Mouse (Mus musculus) erythroblast, adult 5-6 weeks (primary cell): Measurements from ENCODE around the gene Ccnt2. TPM values are rescaled to one million over a fixed set of nuclear protein-coding genes. Genes with fewer than 3 reads are reported as not detected.

ENCODE experiments used
- ATAC-seq: replicated peaks from 2 replicates; pipeline ENCODE4 v1.8.0; 2016; ENCODE audit warnings: moderate number of reproducible peaks, mild to moderate bottlenecking, moderate TSS enrichment, inconsistent platforms; ENCODE audit not compliant: poor library complexity, low FRiP score, severe bottlenecking
- total RNA-seq, 2 experiments: library from RNA; stranded (forward) in 1 of 2; stranded (reverse) in 1 of 2; fragments of 150-400 nt in 1 of 2; fragments of 200-764, 138-1000 nt in 1 of 2; gene quantifications; 2 replicates each; pipeline versions ENCODE4 v1.2.3 to v1.2.4; 2015 to 2017; ENCODE audit warnings: low replicate concordance in 2 of 2

Ccnt2 gene
- total RNA-seq, 2 experiments from 2014 or later = 31.7 to 47.3 TPM

DNA sequence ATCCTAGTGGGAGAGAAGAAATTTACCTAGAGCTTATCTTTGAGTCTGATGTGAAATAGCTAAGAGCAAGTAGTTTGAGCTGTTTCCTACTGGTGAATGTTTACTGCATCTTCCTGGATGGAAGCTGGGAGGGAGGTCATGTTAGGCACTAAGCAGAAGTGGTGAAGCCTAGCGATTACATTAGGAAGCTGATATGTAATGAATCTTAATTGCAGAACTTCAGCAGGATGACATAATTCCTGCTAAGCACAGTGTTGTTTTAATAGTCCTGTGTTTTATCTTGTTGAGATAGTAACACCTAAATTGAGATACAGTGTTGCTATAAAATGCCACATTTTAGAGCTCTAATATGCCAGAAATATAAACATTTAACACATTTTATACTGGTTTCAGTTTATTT is 11.9 kb downstream of the Ccnt2 start:
- no peak for ATAC-seq

- ATAC-seq = no peak
These were observed 15.0 kb downstream of the Ccnt2 start for GRCm38 (mm10) chr1:127788943-127789342.

DNA sequence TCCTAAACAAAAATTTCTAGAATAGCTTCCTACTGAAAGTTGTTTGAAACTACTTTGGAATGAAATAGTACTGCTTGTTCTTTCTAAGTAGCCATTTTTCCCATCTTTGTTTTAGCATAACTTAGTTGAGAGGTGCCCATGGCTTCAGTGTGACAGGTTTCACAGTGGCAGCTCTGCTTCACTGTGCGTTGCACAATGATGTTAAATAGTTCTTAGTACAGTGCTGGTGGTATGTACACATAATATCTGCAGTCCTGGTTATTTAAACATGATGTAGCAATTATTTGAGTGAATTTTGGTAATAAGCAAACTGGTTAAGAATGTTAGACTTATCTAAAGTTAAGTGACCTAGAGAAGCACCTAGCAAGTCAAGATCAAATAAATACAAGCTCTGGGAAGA is 19.5 kb downstream of the Ccnt2 start:
- no peak for ATAC-seq

DNA sequence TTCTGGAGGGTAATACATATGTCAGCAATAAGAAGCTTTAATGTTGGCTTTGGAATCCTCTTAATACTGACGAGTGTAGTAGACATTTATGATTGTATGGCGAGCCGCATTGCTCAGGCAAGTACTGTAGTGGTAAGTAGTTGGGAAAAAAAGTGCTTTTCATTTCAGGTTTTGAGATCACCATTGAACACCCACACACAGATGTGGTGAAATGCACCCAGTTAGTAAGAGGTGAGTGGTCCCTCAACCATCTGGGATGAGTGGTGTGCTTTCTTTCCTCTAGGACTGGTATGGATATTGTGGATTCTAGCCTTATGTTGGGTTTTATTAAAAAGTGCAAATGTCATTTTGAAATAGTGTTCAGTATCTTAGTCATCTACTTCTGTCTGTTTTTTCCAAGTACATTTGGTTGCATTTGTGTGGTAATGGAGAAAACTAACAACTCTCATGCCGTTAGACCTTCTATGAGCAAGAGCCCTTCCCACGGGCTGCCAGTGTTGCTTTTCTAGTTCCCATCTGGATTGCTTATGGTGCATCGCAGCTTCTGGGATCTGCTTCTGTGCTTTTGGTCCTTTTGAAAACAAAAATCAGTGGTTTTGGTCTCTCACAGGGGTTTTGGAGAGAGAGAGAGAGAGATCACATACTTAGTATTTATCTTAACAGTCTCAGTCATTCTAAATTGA is 21.3 kb downstream of the Ccnt2 start:
- no peak for ATAC-seq

DNA sequence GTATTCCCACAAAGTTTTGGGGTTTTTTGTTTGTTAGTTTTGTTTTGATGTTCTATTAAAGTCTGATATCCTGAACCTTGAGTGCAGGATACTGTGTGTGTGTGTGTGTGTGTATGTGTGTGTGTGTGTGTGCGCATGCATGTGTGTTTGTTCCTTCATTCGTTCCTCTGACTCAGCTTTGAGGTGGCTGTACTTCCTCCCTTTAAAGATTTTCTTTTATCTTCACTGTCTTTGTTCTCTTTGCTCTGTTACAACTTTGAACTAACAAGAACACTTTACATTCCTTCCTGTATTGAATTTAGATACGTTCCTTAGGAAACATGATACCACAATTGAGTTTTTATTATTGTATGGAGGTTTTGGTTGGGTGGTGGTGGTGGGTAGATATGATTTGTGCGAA is 22.4 kb downstream of the Ccnt2 start:
- ATAC-seq = no peak

DNA sequence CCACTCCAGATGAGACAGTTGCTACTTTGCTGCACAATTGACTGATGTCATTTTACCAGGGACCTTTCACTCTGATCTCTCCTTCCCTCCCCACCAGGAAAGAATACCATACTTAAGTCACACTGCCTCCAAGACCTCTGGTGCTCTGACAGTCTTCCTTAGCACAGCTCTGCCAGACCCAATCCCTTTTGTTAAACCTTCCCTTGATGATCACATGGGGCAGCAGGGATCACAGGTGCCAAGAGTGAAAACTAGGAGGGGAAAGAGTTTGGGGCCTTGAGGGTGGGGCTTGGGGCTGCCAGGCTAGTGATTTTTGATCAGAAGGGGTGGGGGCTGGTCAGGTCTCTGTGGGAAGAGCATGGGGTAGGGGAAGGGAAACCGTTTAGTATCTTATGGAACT is 22.8 kb downstream of the Ccnt2 start:
- no peak for ATAC-seq

DNA sequence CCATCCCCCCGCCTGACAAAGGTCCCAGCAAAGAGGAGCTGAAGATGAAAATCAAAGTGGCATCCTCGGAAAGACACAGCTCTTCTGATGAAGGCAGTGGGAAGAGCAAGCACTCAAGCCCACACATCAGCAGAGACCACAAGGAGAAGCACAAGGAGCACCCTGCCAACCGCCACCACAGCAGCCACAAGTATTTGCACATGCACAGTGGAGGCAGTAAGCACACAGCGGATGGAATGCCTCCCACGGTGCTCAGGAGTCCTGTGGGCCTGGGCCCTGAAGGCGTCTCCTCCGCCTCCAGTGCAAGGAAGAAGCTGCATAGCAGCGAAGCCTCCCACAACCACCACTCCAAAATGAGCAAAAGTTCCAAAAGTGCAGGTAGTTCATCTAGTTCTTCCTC is 29.0 kb downstream of the Ccnt2 start:
- ATAC-seq = no peak

DNA sequence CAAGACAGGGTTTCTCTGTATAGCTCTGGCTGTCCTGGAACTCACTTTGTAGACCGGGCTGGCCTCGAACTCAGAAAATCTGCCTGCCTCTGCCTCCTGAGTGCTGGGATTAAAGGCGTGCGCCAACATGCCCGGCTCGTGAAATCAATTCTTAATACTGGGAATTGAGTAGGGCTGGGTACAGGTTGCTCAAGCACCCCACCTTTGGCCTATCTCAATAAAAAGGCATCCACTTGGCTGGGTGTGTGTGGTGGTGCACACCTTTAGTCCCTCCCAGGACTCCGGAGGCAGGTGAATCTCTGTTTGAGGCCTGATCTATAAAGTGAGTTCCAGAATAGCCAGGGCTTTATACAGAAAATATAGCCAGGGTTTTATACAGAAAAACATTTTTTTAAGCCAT is 34.7 kb downstream of the Ccnt2 start:
- ATAC-seq = no peak

- no peak for ATAC-seq
These were observed 39.0 kb downstream of the Ccnt2 start for GRCm38 (mm10) chr1:127812929-127813328.

- ATAC-seq = no peak
These were observed 42.4 kb downstream of the Ccnt2 start for GRCm38 (mm10) chr1:127816381-127816780.

DNA sequence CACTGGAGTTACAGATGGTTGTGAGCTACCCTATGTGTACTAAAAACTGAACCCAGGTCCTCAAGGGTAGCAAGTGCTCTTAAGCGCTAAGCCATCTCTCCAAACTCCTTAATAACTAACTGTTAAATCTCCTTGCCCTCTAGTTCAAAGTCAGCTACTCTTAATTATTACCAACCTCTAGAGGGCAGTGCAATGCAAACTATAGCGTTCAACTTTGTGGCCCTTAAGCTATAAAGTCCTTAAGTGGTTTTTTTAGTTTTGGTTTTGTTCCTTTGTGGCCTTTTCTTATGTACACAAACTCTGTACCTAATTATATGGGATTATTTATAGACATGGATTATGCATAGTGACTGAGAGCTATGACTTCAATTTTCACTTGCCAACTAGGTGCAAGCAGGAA is 53.4 kb downstream of the Ccnt2 start:
- ATAC-seq = 0 out of 2 replicates have a peak, but pooled peaks have one; percentile 70

- no peak for ATAC-seq
These were observed 56.4 kb downstream of the Ccnt2 start for GRCm38 (mm10) chr1:127830215-127830921.

- no peak for ATAC-seq
These were observed 59.8 kb downstream of the Ccnt2 start for GRCm38 (mm10) chr1:127833714-127834113.

- no peak for ATAC-seq
These were observed 60.2 kb downstream of the Ccnt2 start for GRCm38 (mm10) chr1:127834202-127834601.

GRCm38 (mm10) chr1:127836619-127837018 is 62.7 kb downstream of the Ccnt2 start:
- ATAC-seq = no peak

DNA sequence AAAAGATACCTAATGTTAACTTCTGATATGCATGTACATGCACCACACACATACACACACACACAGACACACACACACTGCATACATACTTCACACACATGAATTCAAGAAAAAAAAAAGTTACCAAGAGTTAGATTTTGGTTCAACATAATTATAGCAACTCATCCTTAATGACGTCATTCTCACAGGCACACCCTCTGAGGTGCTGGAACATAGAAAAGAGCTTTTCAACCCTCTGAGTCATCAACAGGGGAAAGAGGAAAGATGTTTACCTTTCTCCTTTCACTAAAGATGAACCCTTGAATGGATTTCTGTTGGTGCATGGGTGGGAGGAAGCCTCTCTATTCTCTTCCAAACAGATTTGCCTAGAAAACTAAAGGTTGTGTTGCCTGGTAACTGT is 64.6 kb downstream of the Ccnt2 start:
- 0 out of 2 replicates have a peak, but pooled peaks have one; percentile 57 for ATAC-seq

GRCm38 (mm10) chr1:127845472-127845871 is 71.5 kb downstream of the Ccnt2 start:
- ATAC-seq = no peak

DNA sequence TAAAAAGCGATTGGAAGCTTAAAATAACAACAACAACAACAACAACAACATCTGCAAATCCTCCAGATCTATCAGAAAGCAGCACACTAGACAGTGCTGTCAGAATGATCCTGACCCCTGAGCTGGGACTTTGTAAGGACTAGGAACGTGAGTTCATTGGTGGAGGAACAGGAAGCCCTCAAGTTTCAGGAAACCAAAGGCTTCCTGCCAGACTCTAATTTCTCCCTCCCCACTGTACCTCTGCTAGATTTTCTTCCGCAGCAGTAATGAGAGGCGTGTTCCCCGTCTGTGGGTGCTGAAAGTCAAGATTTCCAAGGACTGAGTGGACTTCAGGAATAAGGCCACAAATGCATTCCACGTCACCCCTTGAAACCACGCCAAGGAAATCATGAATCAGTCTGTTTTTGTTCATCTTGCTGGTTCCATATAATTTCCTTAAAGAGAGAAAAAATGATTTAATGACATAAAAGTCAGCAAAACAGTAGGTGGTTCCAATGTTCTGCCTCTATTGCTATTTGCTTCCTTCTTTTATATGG is 76.2 kb downstream of the Ccnt2 start:
- ATAC-seq = no peak

DNA sequence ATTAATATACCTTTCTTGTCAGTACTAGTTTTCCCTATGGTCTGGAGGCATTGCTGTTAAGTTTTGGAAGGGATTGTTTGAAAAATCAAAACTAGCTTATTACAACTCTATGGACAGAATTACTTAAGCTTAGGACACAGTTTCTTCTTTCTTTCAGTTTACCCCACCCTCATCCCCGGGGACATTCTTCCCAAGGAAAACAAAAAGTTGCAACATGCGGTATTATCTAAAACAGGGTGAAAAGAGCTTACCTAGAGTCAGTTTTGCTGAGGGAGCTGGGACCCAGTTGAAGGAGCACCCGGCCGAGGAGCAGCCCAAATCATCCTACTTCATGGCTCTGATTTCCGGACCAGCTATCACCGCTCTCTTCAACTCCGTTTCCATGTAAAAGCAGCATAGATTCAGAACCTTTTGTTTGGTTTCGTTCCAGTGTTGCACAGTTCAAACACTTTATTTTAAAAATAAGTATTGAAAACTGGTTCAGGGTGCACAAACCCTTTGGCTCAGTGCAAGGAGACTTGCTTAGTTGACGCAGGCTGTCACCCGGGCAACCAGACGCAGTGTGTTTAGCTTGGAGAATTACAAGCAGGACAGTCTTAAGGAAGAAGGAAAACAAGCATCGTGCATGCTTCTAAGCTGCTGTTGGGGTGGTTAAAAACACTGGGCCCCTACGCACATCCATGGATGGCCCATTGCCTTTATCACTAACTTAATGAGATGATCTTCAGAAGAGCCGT is 80.7 kb downstream of the Ccnt2 start, which contains the start of gene Map3k19:
Gene Map3k19 (minus strand): TSS at position 546 of the 737 bp plus-strand sequence.
- ATAC-seq = no peak
